Comparison of ENCODE assay signal across 9 mouse cellular contexts in the genomic region with DNA sequence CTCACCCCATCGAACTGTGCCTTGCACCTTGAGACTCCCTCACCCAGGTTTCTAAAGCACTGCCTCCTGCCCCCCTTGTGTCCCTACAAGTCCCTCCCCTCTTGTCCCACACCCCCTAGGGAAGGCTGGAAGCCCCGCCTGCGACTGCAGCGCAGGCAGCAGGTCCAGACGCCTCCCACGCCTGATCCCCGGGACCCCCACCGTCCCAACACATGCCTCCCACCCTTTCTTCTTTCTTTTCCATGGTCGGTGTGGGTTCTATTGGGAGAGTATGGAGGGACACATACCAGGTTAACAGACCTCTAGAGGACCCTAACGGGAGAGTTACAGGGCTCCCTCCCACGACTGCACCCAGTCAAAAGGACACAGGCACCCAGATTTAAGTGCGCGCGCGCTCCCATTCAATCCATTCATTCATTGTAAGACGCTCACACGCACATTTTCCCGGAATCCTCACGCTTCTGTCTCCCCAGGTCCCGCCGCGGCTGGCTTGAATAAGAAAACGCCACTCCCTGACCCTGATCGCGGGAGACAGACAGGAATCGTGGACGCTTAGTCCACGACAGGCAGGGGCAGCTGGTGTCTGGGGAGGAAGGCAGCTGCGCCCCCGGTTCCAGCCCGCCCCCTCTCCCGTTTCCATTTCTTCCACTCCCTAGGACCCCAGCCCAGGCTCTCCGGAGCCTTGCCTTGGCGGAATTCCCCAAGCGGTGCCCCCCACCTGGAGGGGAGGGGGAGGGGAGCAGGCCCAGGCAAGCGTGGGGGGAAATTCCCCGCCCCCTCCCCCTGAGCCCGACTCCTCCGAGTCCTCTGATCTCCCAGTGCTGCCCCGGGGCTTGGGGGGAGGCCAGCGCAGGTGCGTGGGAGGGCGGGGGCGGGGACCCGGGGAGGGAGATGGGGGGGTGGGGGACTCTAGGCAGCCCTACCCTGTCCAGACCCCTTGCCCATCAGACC. TPM values are rescaled to one million over a fixed set of nuclear protein-coding genes. Genes with fewer than 3 reads are reported as not detected.
DNase-seq lines count a peak whose midpoint lies in the region; ATAC-seq and TF ChIP-seq lines count a peak whose summit lies in the region.
"Had no signal": no experiment of that assay in that cellular context is flagged by ENCODE, and none has a peak within 500 bp of the region (broad histone marks: within the 10 kb centered on the region; RNA-seq: fewer than 3 reads in every experiment).

A gene (minus strand): TSS at position 533 of the 951 bp plus-strand sequence.

- H3K4me1 ChIP-seq in heart, embryonic 12.5 days (replicated peaks) = peaks cover 31% of the 10 kb centered on the region
- peaks cover 20% of the 10 kb centered on the region; the same call in 1 of the 2 replicates for H3K4me1 ChIP-seq in hindbrain, postnatal 0 days (ENCODE audit: insufficient read depth, low read length)
- H3K4me1 ChIP-seq in neural tube, embryonic 11.5 days (ENCODE audit: control insufficient read depth, insufficient read depth, low read length) = peaks cover 8% of the 10 kb centered on the region; the same call in 1 of the 2 replicates

- no peaks in the 10 kb centered on the region for H3K36me3 ChIP-seq in heart, embryonic 12.5 days
- H3K36me3 ChIP-seq in hindbrain, postnatal 0 days (ENCODE audit: insufficient read depth, low read length) = no peaks in the 10 kb centered on the region
- no peaks in the 10 kb centered on the region for H3K36me3 ChIP-seq in neural tube, embryonic 11.5 days (ENCODE audit: control insufficient read depth, insufficient read depth, low read length)

- no peak for TF ChIP-seq CTCF in hindbrain, postnatal 0 days (IDR thresholded peaks at IDR 0.05; ENCODE audit: low read depth)

- WGBS in heart, embryonic 12.5 days = 1% methylated on average over 43 of the region's 45 CpGs
- WGBS in hindbrain, postnatal 0 days = under 1% methylated on average over 37 of the region's 45 CpGs
- WGBS in neural tube, embryonic 11.5 days = 0% methylated on average over 43 of the region's 45 CpGs

- H3K4me3 ChIP-seq in heart, embryonic 12.5 days = peak within 1 kb of the TSS; percentile 39
- peak within 1 kb of the TSS; percentile 40 for H3K4me3 ChIP-seq in hindbrain, postnatal 0 days (ENCODE audit: low read length)
- H3K4me3 ChIP-seq in neural tube, embryonic 11.5 days (ENCODE audit: low read depth, low read length) = peak within 1 kb of the TSS; percentile 23

- H3K27ac ChIP-seq in heart, embryonic 12.5 days (ENCODE audit: poor library complexity, severe bottlenecking) = no peak within 1 kb of the TSS
- H3K27ac ChIP-seq in hindbrain, postnatal 0 days = no peak within 1 kb of the TSS
- H3K27ac ChIP-seq in neural tube, embryonic 11.5 days (ENCODE audit: low read depth, low read length) = no peak within 1 kb of the TSS

- H3K9me3 ChIP-seq in heart, embryonic 12.5 days (replicated peaks) = no peaks in the 10 kb centered on the region
- no peaks in the 10 kb centered on the region for H3K9me3 ChIP-seq in hindbrain, postnatal 0 days (ENCODE audit: low read length)
- H3K9me3 ChIP-seq in neural tube, embryonic 11.5 days (ENCODE audit: control insufficient read depth, low read length) = no peaks in the 10 kb centered on the region

- ATAC-seq in heart, embryonic 12.5 days (ENCODE audit: insufficient number of reproducible peaks, low FRiP score) = no peak
- ATAC-seq in hindbrain, postnatal 0 days = no peak
- no peak for ATAC-seq in neural tube, embryonic 11.5 days (ENCODE audit: insufficient read depth, low FRiP score, low TSS enrichment)

- no peak for DNase-seq in heart, adult 11 months
- DNase-seq in R1 (ENCODE audit: low read depth, low spot score) = peak; percentile 45
- DNase-seq in hindbrain, postnatal 0 days (ENCODE audit: low spot score) = peak; percentile 53
- DNase-seq in neural tube, embryonic 11.5 days (ENCODE audit: low spot score) = no peak
- no peak for DNase-seq in c-Kit-positive CD71-positive TER-119-positive erythroid progenitor cells, embryonic 14.5 days (ENCODE audit: low spot score)
- no peak for DNase-seq in frontal cortex, postnatal 25 days (ENCODE audit: low spot score in 2 of 2)
- DNase-seq in kidney, postnatal 25 days = no peak

- H3K9ac ChIP-seq in heart, embryonic 12.5 days = peak within 1 kb of the TSS; percentile 52; the same call in 1 of the 2 replicates
- peak within 1 kb of the TSS; percentile 46 for H3K9ac ChIP-seq in hindbrain, postnatal 0 days (replicated peaks; ENCODE audit: low read length)
- H3K9ac ChIP-seq in neural tube, embryonic 11.5 days (ENCODE audit: low read length) = peak within 1 kb of the TSS; percentile 27; the same call in 1 of the 2 replicates

- H3K4me2 ChIP-seq in heart, embryonic 12.5 days = peak within 1 kb of the TSS; percentile 67
- H3K4me2 ChIP-seq in hindbrain, postnatal 0 days (ENCODE audit: low read depth, low read length) = peak within 1 kb of the TSS; percentile 65
- peak within 1 kb of the TSS; percentile 46 for H3K4me2 ChIP-seq in neural tube, embryonic 11.5 days (ENCODE audit: low read depth)

- H3K27me3 ChIP-seq in heart, embryonic 12.5 days (replicated peaks) = peaks cover 82% of the 10 kb centered on the region
- peaks cover 48% of the 10 kb centered on the region for H3K27me3 ChIP-seq in hindbrain, postnatal 0 days (ENCODE audit: insufficient read depth, low read length)
- H3K27me3 ChIP-seq in neural tube, embryonic 11.5 days (ENCODE audit: control insufficient read depth, insufficient read depth, low read length) = peaks cover 67% of the 10 kb centered on the region

RNA-seq across cellular contexts. Expression of the gene that starts here (rescaled TPM):
- 0.17 and 0.33 TPM in 2 replicates for polyA plus RNA-seq in heart, embryonic 12.5 days (2016; fragmentation: Nextera tagmentation; extraction: Ambion mirVana)
- 1.2 and 2.0 TPM in 2 replicates for total RNA-seq in hindbrain, postnatal 0 days (2014; rRNA removed)
- polyA plus RNA-seq in hindbrain, postnatal 0 days (2015; fragmentation: Nextera tagmentation; extraction: Ambion mirVana) = 1.1 and 1.4 TPM in 2 replicates
- polyA plus RNA-seq in neural tube, embryonic 11.5 days (2014; fragmentation: Nextera tagmentation; extraction: Ambion mirVana) = 6.8 and 7.8 TPM in 2 replicates
- total RNA-seq: hematopoietic stem cell, adult 5-6 weeks had no signal

Comparison
In these comparisons a context has a peak if more than half of its experiments do, and no peak if none do; other contexts are left out.
1. DNase-seq: peak in R1 (single experiment) and hindbrain, postnatal 0 days (single experiment); none in heart, adult 11 months (single experiment), neural tube, embryonic 11.5 days (single experiment), c-Kit-positive CD71-positive TER-119-positive erythroid progenitor cells, embryonic 14.5 days (single experiment), frontal cortex, postnatal 25 days (0 of 2) and kidney, postnatal 25 days (0 of 2).
2. Peak in every context shown above with its lines, with median percentiles within 50 percentile points of each other: H3K4me2 ChIP-seq, H3K4me3 ChIP-seq and H3K9ac ChIP-seq.